In the genomic region with DNA sequence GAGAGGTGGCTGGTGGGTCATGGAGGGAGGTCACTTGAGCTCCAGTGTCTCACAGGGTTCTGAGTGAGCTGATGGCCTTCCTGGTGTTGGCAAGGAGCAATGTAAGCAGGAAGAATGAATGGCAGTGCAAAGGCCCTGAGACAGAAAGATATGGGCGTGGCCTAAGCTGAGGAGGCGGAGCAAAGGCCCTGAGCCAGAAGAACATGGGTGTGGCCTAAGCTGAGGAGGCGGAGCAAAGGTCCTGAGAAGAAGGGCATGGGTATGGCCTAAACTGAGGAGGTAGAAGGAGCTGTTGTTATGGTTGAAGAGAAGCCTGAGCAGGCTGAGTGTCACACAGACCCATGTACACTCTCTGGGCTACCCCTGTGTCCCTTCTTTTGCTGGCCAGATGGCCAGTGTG, we compare ENCODE assay signal across 8 mouse cellular contexts. TPM values are rescaled to one million over a fixed set of nuclear protein-coding genes. Genes with fewer than 3 reads are reported as not detected.
DNase-seq lines count a peak whose midpoint lies in the region; ATAC-seq and TF ChIP-seq lines count a peak whose summit lies in the region.

No protein-coding gene starts in this region.

- no peak for TF ChIP-seq POLR2A in spleen, adult 2 months (IDR thresholded peaks at IDR 0.05; ENCODE audit: low read depth, low read length)

- 89% methylated on average over 3 of the region's 3 CpGs for WGBS in spleen, adult 2 months
- WGBS in forebrain, embryonic 15.5 days: 95% methylated on average over 3 of the region's 3 CpGs
- WGBS in stomach, embryonic 16.5 days: 91% methylated on average over 3 of the region's 3 CpGs

- H3K9ac ChIP-seq in forebrain, embryonic 15.5 days (replicated peaks): no peak overlapping the region
- H3K9ac ChIP-seq in stomach, embryonic 16.5 days (ENCODE audit: low read length): no peak overlapping the region; the same call in 1 of the 2 replicates

- no peak overlapping the region for H3K4me3 ChIP-seq in spleen, adult 2 months (ENCODE audit: extremely low read depth, insufficient read depth, insufficient read length)
- no peak overlapping the region for H3K4me3 ChIP-seq in forebrain, embryonic 15.5 days
- no peak overlapping the region for H3K4me3 ChIP-seq in stomach, embryonic 16.5 days (replicated peaks; ENCODE audit: low read length)

- H3K27me3 ChIP-seq in spleen, adult 2 months (ENCODE audit: control insufficient read depth, insufficient read depth, low read length): no peaks in the 10 kb centered on the region
- 0 out of 2 replicates have a peak, but pooled peaks cover 3% of the 10 kb centered on the region for H3K27me3 ChIP-seq in forebrain, embryonic 15.5 days
- H3K27me3 ChIP-seq in stomach, embryonic 16.5 days (ENCODE audit: control insufficient read depth, insufficient read depth, low read length): no peaks in the 10 kb centered on the region

- DNase-seq in spleen, adult 2 months (ENCODE audit: low read depth in 1 of 2, low spot score in 2 of 2): no peak
- no peak for DNase-seq in spleen, adult 18-20 months
- DNase-seq in kidney, postnatal 10 days: peak; percentile 61
- DNase-seq in thymus, postnatal 36 days: no peak
- no peak for DNase-seq in gastrocnemius, adult 18-20 months (ENCODE audit: low spot score)

- H3K27ac ChIP-seq in spleen, adult 2 months (ENCODE audit: insufficient read depth, low read length): peak overlapping the region; percentile 38; the same call in 1 of the 2 replicates
- peak overlapping the region; percentile 72; the same call in 1 of the 2 replicates for H3K27ac ChIP-seq in forebrain, embryonic 15.5 days (replicated peaks)
- peak overlapping the region; percentile 90 for H3K27ac ChIP-seq in stomach, embryonic 16.5 days (ENCODE audit: low read length)

- peaks cover 7% of the 10 kb centered on the region; the same call in 1 of the 2 replicates for H3K4me1 ChIP-seq in spleen, adult 2 months (ENCODE audit: control insufficient read depth, insufficient read depth, insufficient read length)
- H3K4me1 ChIP-seq in forebrain, embryonic 15.5 days: peaks cover 28% of the 10 kb centered on the region
- peaks cover 45% of the 10 kb centered on the region for H3K4me1 ChIP-seq in stomach, embryonic 16.5 days (ENCODE audit: control insufficient read depth, insufficient read depth, low read length)

- TF ChIP-seq CTCF in spleen, adult 2 months (IDR thresholded peaks at IDR 0.05; ENCODE audit: extremely low read depth, insufficient read depth, insufficient read length, insufficient replicate concordance): no peak

- no peak for ATAC-seq in forebrain, embryonic 15.5 days (replicated peaks)
- ATAC-seq in stomach, embryonic 16.5 days (ENCODE audit: insufficient read depth, low FRiP score): no peak
- no peak for ATAC-seq in activated CD4-positive, CD25-positive, alpha-beta regulatory T cell, adult 4 months

- H3K4me2 ChIP-seq in forebrain, embryonic 15.5 days (replicated peaks): no peak overlapping the region
- no peak overlapping the region for H3K4me2 ChIP-seq in stomach, embryonic 16.5 days (ENCODE audit: low read depth, low read length)

- no peaks in the 10 kb centered on the region for H3K36me3 ChIP-seq in spleen, adult 2 months (ENCODE audit: control insufficient read depth, insufficient read depth, low read length)
- no peaks in the 10 kb centered on the region for H3K36me3 ChIP-seq in forebrain, embryonic 15.5 days
- no peaks in the 10 kb centered on the region for H3K36me3 ChIP-seq in stomach, embryonic 16.5 days (ENCODE audit: control insufficient read depth, insufficient read depth, low read length)

- H3K9me3 ChIP-seq in forebrain, embryonic 15.5 days: no peaks in the 10 kb centered on the region
- H3K9me3 ChIP-seq in stomach, embryonic 16.5 days (replicated peaks; ENCODE audit: control insufficient read depth, low read length): no peaks in the 10 kb centered on the region

RNA-seq across cellular contexts. Expression of a gene that starts 8.8 kb away (rescaled TPM):
- polyA plus RNA-seq in spleen, adult 2 months (2012; rRNA removed): 29.6 and 31.3 TPM in 2 replicates
- polyA plus RNA-seq in forebrain, embryonic 15.5 days (2015; fragmentation: Nextera tagmentation; extraction: Ambion mirVana): 7.6 and 9.0 TPM in 2 replicates
- polyA plus RNA-seq in stomach, embryonic 16.5 days (2015; fragmentation: Nextera tagmentation; extraction: Ambion mirVana): 47.9 and 52.2 TPM in 2 replicates
- polyA plus RNA-seq in activated CD4-positive, CD25-positive, alpha-beta regulatory T cell, adult 4 months (2017; shearing (Covaris generic)): not detected
- total RNA-seq in gastrocnemius, adult 18-20 months (2021): 1 to 10 TPM; 5.2 to 9.5 TPM

RNA-seq across cellular contexts. Expression of a gene that starts 21.7 kb away (rescaled TPM):
- polyA plus RNA-seq in spleen, adult 2 months (2012; rRNA removed): 0.32 and 0.73 TPM in 2 replicates
- not detected in 2 replicates for polyA plus RNA-seq in forebrain, embryonic 15.5 days (2015; fragmentation: Nextera tagmentation; extraction: Ambion mirVana)
- 86.6 and 122 TPM in 2 replicates for polyA plus RNA-seq in stomach, embryonic 16.5 days (2015; fragmentation: Nextera tagmentation; extraction: Ambion mirVana)
- not detected for polyA plus RNA-seq in activated CD4-positive, CD25-positive, alpha-beta regulatory T cell, adult 4 months (2017; shearing (Covaris generic))
- total RNA-seq in gastrocnemius, adult 18-20 months (2021): not detected

RNA-seq across cellular contexts. Expression of a gene that starts 30.7 kb away (rescaled TPM):
- 6.4 and 7.4 TPM in 2 replicates for polyA plus RNA-seq in spleen, adult 2 months (2012; rRNA removed)
- polyA plus RNA-seq in forebrain, embryonic 15.5 days (2015; fragmentation: Nextera tagmentation; extraction: Ambion mirVana): 1.3 and 1.7 TPM in 2 replicates
- polyA plus RNA-seq in stomach, embryonic 16.5 days (2015; fragmentation: Nextera tagmentation; extraction: Ambion mirVana): 4.0 and 4.4 TPM in 2 replicates
- not detected for polyA plus RNA-seq in activated CD4-positive, CD25-positive, alpha-beta regulatory T cell, adult 4 months (2017; shearing (Covaris generic))
- total RNA-seq in gastrocnemius, adult 18-20 months (2021): 1 to 10 TPM; 4.1 to 6.5 TPM

RNA-seq across cellular contexts. Expression of a gene that starts 43.4 kb away (rescaled TPM):
- 70.2 and 89.3 TPM in 2 replicates for polyA plus RNA-seq in spleen, adult 2 months (2012; rRNA removed)
- polyA plus RNA-seq in forebrain, embryonic 15.5 days (2015; fragmentation: Nextera tagmentation; extraction: Ambion mirVana): 60.3 and 62.0 TPM in 2 replicates
- 48.4 and 51.4 TPM in 2 replicates for polyA plus RNA-seq in stomach, embryonic 16.5 days (2015; fragmentation: Nextera tagmentation; extraction: Ambion mirVana)
- 10 to 100 TPM; 13.8 to 18.1 TPM for polyA plus RNA-seq in activated CD4-positive, CD25-positive, alpha-beta regulatory T cell, adult 4 months (2017; shearing (Covaris generic))
- total RNA-seq in gastrocnemius, adult 18-20 months (2021): 10 to 100 TPM; 42.8 to 46.6 TPM

Comparison
In these comparisons a context has a peak if more than half of its experiments do, and no peak if none do; other contexts are left out.
1. H3K27ac ChIP-seq: peak in every context shown above with its lines; median percentile 90 in stomach, embryonic 16.5 days; 72 in forebrain, embryonic 15.5 days; 38 in spleen, adult 2 months.
2. RNA of a gene that starts 21.7 kb away (polyA plus RNA-seq): 86.6 to 122 TPM in stomach, embryonic 16.5 days; 0.32 to 0.73 TPM in spleen, adult 2 months, not detected in forebrain, embryonic 15.5 days and not detected in activated CD4-positive, CD25-positive, alpha-beta regulatory T cell, adult 4 months; every median in the first group is over 10 times any median in the second.